Mouse (Mus musculus): ENCODE data around the gene Enpp1. TPM values are rescaled to one million over a fixed set of nuclear protein-coding genes. Genes with fewer than 3 reads are reported as not detected.

Enpp1 gene
- polyA plus RNA-seq, 1 experiment = 0.78 TPM

- Histone ChIP-seq H3K4me3 (ENCODE audit: low read depth, low read length) (no peak overlapping the region), H3K9me3 (replicated peaks; ENCODE audit: control insufficient read depth, insufficient read depth, low read length, poor library complexity, severe bottlenecking) (no peaks in the 10 kb centered on the region), H3K27ac (ENCODE audit: insufficient read depth, low read length) (no peak overlapping the region), H3K36me3 (ENCODE audit: control insufficient read depth, insufficient read depth, low read length, poor library complexity, severe bottlenecking) (no peaks in the 10 kb centered on the region), H3K9ac (ENCODE audit: low read depth, poor library complexity, severe bottlenecking) (no peak overlapping the region), H3K4me1 (ENCODE audit: control insufficient read depth, insufficient read depth, low read length) (no peaks in the 10 kb centered on the region), H3K27me3 (ENCODE audit: control insufficient read depth, insufficient read depth, low read length, poor library complexity, severe bottlenecking) (no peaks in the 10 kb centered on the region)
- TF ChIP-seq POLR2A (IDR thresholded peaks at IDR 0.05; ENCODE audit: insufficient read depth, low read length) = no peak
- peak; percentile 78 for TF ChIP-seq CTCF (IDR thresholded peaks at IDR 0.05; ENCODE audit: low read depth, low read length)
- TF ChIP-seq EP300 (IDR thresholded peaks at IDR 0.05; ENCODE audit: insufficient read depth, low read depth, low read length) = no peak
Observed at GRCm38 (mm10) chr10:24630469-24631081, 81.4 kb downstream of the Enpp1 start.

DNA sequence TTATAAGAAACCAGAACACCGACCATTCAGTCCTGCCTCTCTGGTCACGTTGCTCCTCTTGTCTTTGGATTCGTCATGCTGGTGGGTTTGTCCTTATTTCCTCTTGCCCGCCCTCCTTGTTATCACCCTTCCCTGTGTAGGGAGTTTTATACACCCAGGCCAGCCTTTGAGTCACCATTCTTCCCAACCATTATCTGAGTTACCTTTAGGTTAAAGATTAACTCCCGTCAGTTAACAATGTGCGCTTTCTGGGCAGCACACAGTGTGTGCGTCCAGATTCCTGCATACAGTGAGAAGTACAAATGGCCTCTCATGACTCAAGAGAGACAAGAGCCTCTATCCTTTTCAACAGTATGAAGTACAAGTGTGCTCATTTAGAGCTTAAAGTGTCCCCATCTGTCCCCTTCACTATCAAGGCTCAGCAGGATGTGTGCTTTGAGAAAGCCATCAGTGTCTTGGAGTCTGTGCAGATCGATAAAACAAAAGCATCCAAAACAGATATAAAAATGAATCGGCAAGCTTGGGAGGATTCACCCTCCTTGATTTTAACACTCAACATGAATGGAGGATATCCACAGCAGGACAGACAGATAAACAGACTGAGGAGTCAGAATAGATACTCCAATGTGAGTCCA is 82.8 kb downstream of the Enpp1 start:
- H3K9me3 ChIP-seq (replicated peaks; ENCODE audit: control insufficient read depth, insufficient read depth, low read length, poor library complexity, severe bottlenecking) = no peaks in the 10 kb centered on the region
- H3K9ac ChIP-seq (ENCODE audit: low read depth, poor library complexity, severe bottlenecking) = no peak overlapping the region
- no peak overlapping the region for H3K27ac ChIP-seq (ENCODE audit: insufficient read depth, low read length)
- TF ChIP-seq POLR2A (IDR thresholded peaks at IDR 0.05; ENCODE audit: insufficient read depth, low read length) (no peak), CTCF (IDR thresholded peaks at IDR 0.05; ENCODE audit: low read depth, low read length) (no peak), EP300 (IDR thresholded peaks at IDR 0.05; ENCODE audit: insufficient read depth, low read depth, low read length) (no peak)
- H3K36me3 ChIP-seq (ENCODE audit: control insufficient read depth, insufficient read depth, low read length, poor library complexity, severe bottlenecking) = no peaks in the 10 kb centered on the region
- no peaks in the 10 kb centered on the region for H3K4me1 ChIP-seq (ENCODE audit: control insufficient read depth, insufficient read depth, low read length)
- H3K27me3 ChIP-seq (ENCODE audit: control insufficient read depth, insufficient read depth, low read length, poor library complexity, severe bottlenecking) = no peaks in the 10 kb centered on the region
- no peak overlapping the region for H3K4me3 ChIP-seq (ENCODE audit: low read depth, low read length)

- TF ChIP-seq POLR2A (IDR thresholded peaks at IDR 0.05; ENCODE audit: insufficient read depth, low read length) = no peak
- TF ChIP-seq EP300 (IDR thresholded peaks at IDR 0.05; ENCODE audit: insufficient read depth, low read depth, low read length) = no peak
- TF ChIP-seq CTCF (IDR thresholded peaks at IDR 0.05; ENCODE audit: low read depth, low read length) = no peak
- Histone ChIP-seq H3K4me1 (ENCODE audit: control insufficient read depth, insufficient read depth, low read length) (no peaks in the 10 kb centered on the region), H3K9ac (ENCODE audit: low read depth, poor library complexity, severe bottlenecking) (no peak overlapping the region), H3K36me3 (ENCODE audit: control insufficient read depth, insufficient read depth, low read length, poor library complexity, severe bottlenecking) (no peaks in the 10 kb centered on the region), H3K4me3 (ENCODE audit: low read depth, low read length) (no peak overlapping the region), H3K27ac (ENCODE audit: insufficient read depth, low read length) (no peak overlapping the region), H3K9me3 (replicated peaks; ENCODE audit: control insufficient read depth, insufficient read depth, low read length, poor library complexity, severe bottlenecking) (no peaks in the 10 kb centered on the region), H3K27me3 (ENCODE audit: control insufficient read depth, insufficient read depth, low read length, poor library complexity, severe bottlenecking) (no peaks in the 10 kb centered on the region)
Observed at GRCm38 (mm10) chr10:24628466-24628865, 83.5 kb downstream of the Enpp1 start.

DNA sequence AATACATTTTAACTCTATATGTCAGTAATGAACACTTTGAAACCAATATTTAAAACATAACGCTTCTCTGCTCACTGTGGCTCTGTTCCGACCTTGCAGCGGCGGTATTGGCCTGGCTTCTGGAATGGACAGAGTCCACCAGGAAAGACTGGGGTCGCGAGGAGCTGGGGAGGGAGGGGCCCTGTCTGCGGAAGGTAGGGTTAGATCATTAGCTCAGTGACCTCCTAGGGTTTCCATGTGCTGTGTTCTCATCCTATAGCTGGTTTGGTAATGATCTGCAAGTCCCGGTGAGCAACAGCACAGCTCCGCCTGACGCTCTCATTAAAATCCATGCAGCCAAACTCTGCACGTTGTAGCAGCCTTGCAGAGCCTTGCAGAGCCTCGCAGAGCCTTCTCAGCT is 84.7 kb downstream of the Enpp1 start:
- Histone ChIP-seq H3K9me3 (replicated peaks; ENCODE audit: control insufficient read depth, insufficient read depth, low read length, poor library complexity, severe bottlenecking) (no peaks in the 10 kb centered on the region), H3K27me3 (ENCODE audit: control insufficient read depth, insufficient read depth, low read length, poor library complexity, severe bottlenecking) (no peaks in the 10 kb centered on the region), H3K27ac (ENCODE audit: insufficient read depth, low read length) (no peak overlapping the region), H3K9ac (ENCODE audit: low read depth, poor library complexity, severe bottlenecking) (no peak overlapping the region), H3K4me3 (ENCODE audit: low read depth, low read length) (0 out of 2 replicates have a peak overlapping the region, but pooled peaks have one; percentile 17), H3K4me1 (ENCODE audit: control insufficient read depth, insufficient read depth, low read length) (no peaks in the 10 kb centered on the region), H3K36me3 (ENCODE audit: control insufficient read depth, insufficient read depth, low read length, poor library complexity, severe bottlenecking) (no peaks in the 10 kb centered on the region)
- TF ChIP-seq POLR2A (IDR thresholded peaks at IDR 0.05; ENCODE audit: insufficient read depth, low read length) (no peak), CTCF (IDR thresholded peaks at IDR 0.05; ENCODE audit: low read depth, low read length) (no peak), EP300 (IDR thresholded peaks at IDR 0.05; ENCODE audit: insufficient read depth, low read depth, low read length) (no peak)

DNA sequence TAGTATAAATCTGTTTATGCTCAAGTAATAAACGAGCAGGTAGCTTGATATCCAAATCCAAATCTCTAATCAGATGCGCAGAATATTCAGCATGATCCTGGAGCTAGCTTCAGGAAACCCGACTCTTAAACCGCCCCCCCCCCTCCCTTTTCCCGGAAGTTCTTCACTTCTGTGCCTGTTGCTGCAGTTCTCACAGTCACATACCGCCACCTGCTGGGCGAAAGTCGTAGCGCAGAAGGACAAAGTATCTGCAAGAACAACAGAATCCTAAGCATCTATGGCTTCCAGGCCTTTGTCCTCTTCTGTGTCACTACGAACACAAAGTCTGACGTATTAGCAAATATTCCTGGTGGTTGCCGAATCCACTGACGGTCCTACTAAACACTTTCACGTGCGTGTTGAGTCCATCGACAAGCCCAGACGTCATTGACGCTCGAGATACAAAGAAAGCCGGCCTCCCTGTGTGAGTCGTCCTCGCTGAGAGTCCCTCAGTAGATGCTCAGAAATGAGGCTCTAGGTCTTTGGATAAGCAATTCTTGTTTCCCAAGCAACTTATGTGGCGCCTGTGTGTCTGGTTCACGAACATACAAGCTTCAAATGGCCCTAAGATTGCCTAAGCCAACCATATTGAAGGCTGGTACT is 86.8 kb downstream of the Enpp1 start:
- Histone ChIP-seq H3K4me3 (ENCODE audit: low read depth, low read length) (no peak overlapping the region), H3K9me3 (replicated peaks; ENCODE audit: control insufficient read depth, insufficient read depth, low read length, poor library complexity, severe bottlenecking) (no peaks in the 10 kb centered on the region), H3K27me3 (ENCODE audit: control insufficient read depth, insufficient read depth, low read length, poor library complexity, severe bottlenecking) (no peaks in the 10 kb centered on the region), H3K9ac (ENCODE audit: low read depth, poor library complexity, severe bottlenecking) (no peak overlapping the region), H3K36me3 (ENCODE audit: control insufficient read depth, insufficient read depth, low read length, poor library complexity, severe bottlenecking) (no peaks in the 10 kb centered on the region), H3K4me1 (ENCODE audit: control insufficient read depth, insufficient read depth, low read length) (no peaks in the 10 kb centered on the region), H3K27ac (ENCODE audit: insufficient read depth, low read length) (no peak overlapping the region)
- TF ChIP-seq EP300 (IDR thresholded peaks at IDR 0.05; ENCODE audit: insufficient read depth, low read depth, low read length) (0 out of 2 replicates have a peak, but pooled peaks have one; percentile 12), CTCF (IDR thresholded peaks at IDR 0.05; ENCODE audit: low read depth, low read length) (peak; percentile 78), POLR2A (IDR thresholded peaks at IDR 0.05; ENCODE audit: insufficient read depth, low read length) (no peak)

DNA sequence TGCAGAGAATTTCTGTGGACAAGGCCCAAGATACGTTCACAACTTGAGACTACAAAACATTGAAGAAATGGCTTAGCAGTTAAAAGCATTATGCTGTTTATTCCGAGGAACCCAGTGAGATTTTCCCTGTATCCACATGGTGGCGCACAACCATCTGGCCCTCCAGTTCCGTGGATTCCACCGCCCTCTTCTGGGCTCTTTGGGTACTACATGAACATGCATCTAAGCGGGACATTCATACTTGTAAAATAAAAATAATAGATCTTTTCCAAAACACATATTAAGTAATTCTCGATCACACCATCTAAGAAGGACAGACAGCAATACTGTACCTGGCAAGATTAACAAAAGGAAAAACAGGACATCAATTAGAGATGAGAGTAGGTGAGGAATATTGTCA is 89.4 kb downstream of the Enpp1 start:
- no peaks in the 10 kb centered on the region for H3K4me1 ChIP-seq (ENCODE audit: control insufficient read depth, insufficient read depth, low read length)
- H3K27ac ChIP-seq (ENCODE audit: insufficient read depth, low read length) = no peak overlapping the region
- H3K4me3 ChIP-seq (ENCODE audit: low read depth, low read length) = no peak overlapping the region
- TF ChIP-seq EP300 (IDR thresholded peaks at IDR 0.05; ENCODE audit: insufficient read depth, low read depth, low read length) = no peak
- TF ChIP-seq CTCF (IDR thresholded peaks at IDR 0.05; ENCODE audit: low read depth, low read length) = peak; percentile 100
- no peaks in the 10 kb centered on the region for H3K27me3 ChIP-seq (ENCODE audit: control insufficient read depth, insufficient read depth, low read length, poor library complexity, severe bottlenecking)
- H3K9ac ChIP-seq (ENCODE audit: low read depth, poor library complexity, severe bottlenecking) = no peak overlapping the region
- no peaks in the 10 kb centered on the region for H3K36me3 ChIP-seq (ENCODE audit: control insufficient read depth, insufficient read depth, low read length, poor library complexity, severe bottlenecking)
- no peaks in the 10 kb centered on the region for H3K9me3 ChIP-seq (replicated peaks; ENCODE audit: control insufficient read depth, insufficient read depth, low read length, poor library complexity, severe bottlenecking)

Measured in ES-Bruce4 (cell line).